Mouse (Mus musculus) myocyte (in vitro differentiated cells): ENCODE results near the gene Actn1. TPM values are rescaled to one million over a fixed set of nuclear protein-coding genes. Genes with fewer than 3 reads are reported as not detected.
"Not testable (repeated sequence)": the region's sequence is repeated elsewhere in the genome, so short reads cannot be mapped to it uniquely, and the experiment has no call there.

Experiments used
- H3K27me3 ChIP-seq: one replicate; pipeline ENCODE4 v1.6.1; 2011; ENCODE audit not compliant: control insufficient read depth, insufficient read depth, insufficient read length
- H3K36me3 ChIP-seq: one replicate; pipeline ENCODE4 v1.6.1; 2011; ENCODE audit not compliant: control insufficient read depth, insufficient read depth
- H3K4me2 ChIP-seq: one replicate; pipeline ENCODE4 v1.6.1; 2011; ENCODE audit warnings: low read depth, control low read depth
- H3K4me3 ChIP-seq: one replicate; pipeline ENCODE4 v1.5.1; 2011; ENCODE audit warnings: mild to moderate bottlenecking, control low read depth, moderate library complexity
- H3K79me2 ChIP-seq: one replicate; pipeline ENCODE4 v1.6.1; 2011; ENCODE audit not compliant: control insufficient read depth, insufficient read depth
- H3ac ChIP-seq: one replicate; pipeline ENCODE4 v1.6.1; 2011; ENCODE audit not compliant: control insufficient read depth, insufficient read length
- CEBPB ChIP-seq: IDR thresholded peaks from 2 replicates; pipeline ENCODE4 v1.6.1; 2011; ENCODE audit warnings: mild to moderate bottlenecking, moderate library complexity; ENCODE audit not compliant: poor library complexity, insufficient read depth, severe bottlenecking
- E2F4 ChIP-seq: IDR thresholded peaks from one replicate; pipeline ENCODE4 v1.6.1; 2011; ENCODE audit warnings: mild to moderate bottlenecking, control low read depth, moderate library complexity; ENCODE audit not compliant: insufficient read depth
- MAX ChIP-seq: IDR thresholded peaks from one replicate; pipeline ENCODE4 v1.6.1; 2011; ENCODE audit warnings: low read depth, mild to moderate bottlenecking, control low read depth
- MYOD1 ChIP-seq, 3 experiments: IDR thresholded peaks; one replicate each; pipeline ENCODE4 v1.6.1; 2011; ENCODE audit warnings: control low read depth in 2 of 3, low read depth in 2 of 3, mild to moderate bottlenecking in 2 of 3, moderate library complexity in 1 of 3; ENCODE audit not compliant: insufficient read length in 2 of 3, control insufficient read depth in 1 of 3
- MYOG ChIP-seq, 3 experiments: IDR thresholded peaks; one replicate each; pipeline ENCODE4 v1.6.1; 2011; ENCODE audit warnings: control low read depth in 2 of 3, low read depth in 2 of 3, mild to moderate bottlenecking in 2 of 3; ENCODE audit not compliant: insufficient read length in 2 of 3, control insufficient read depth in 1 of 3, insufficient read depth in 1 of 3
- POLR2A ChIP-seq: IDR thresholded peaks from one replicate; pipeline ENCODE4 v1.6.1; 2011; ENCODE audit warnings: low read depth, mild to moderate bottlenecking, control low read depth, moderate library complexity; ENCODE audit not compliant: insufficient read length
- POLR2AphosphoS2 ChIP-seq: IDR thresholded peaks from one replicate; pipeline ENCODE4 v1.6.1; 2011; ENCODE audit warnings: low read depth, control low read depth; ENCODE audit not compliant: insufficient read length
- REST ChIP-seq: IDR thresholded peaks from one replicate; pipeline ENCODE4 v1.6.1; 2011; ENCODE audit warnings: mild to moderate bottlenecking, control low read depth, moderate library complexity; ENCODE audit not compliant: insufficient read depth, insufficient read length
- SRF ChIP-seq: IDR thresholded peaks from one replicate; pipeline ENCODE4 v1.6.1; 2011; ENCODE audit warnings: low read depth; ENCODE audit not compliant: control insufficient read depth, insufficient read length
- TCF12 ChIP-seq: IDR thresholded peaks from one replicate; pipeline ENCODE4 v1.6.1; 2011; ENCODE audit warnings: mild to moderate bottlenecking, control low read depth; ENCODE audit not compliant: poor library complexity, insufficient read depth, severe bottlenecking
- TCF3 ChIP-seq: IDR thresholded peaks from one replicate; pipeline ENCODE4 v1.6.1; 2011; ENCODE audit warnings: low read depth, control low read depth; ENCODE audit not compliant: insufficient read length
- USF1 ChIP-seq: IDR thresholded peaks from one replicate; pipeline ENCODE4 v1.6.1; 2011; ENCODE audit warnings: low read depth, mild to moderate bottlenecking, control low read depth, moderate library complexity
- polyA plus RNA-seq: library from polyadenylated mRNA; unstranded; fragments of >200 nt; fragmentation: generic; extraction: Trizol; gene quantifications from one replicate; pipeline ENCODE4 v1.2.1, GENCODE M21; 2012; ENCODE audit warnings: missing spikeins

Gene Actn1
- polyA plus RNA-seq, 1 experiment = 166 TPM

GRCm38 (mm10) chr12:80285890-80286289 lies 25.7 kb upstream of the Actn1 start:
- no peak for TF ChIP-seq TCF12
- no peak for TF ChIP-seq E2F4
- TF ChIP-seq REST = no peak
- TF ChIP-seq USF1 = no peak
- TF ChIP-seq POLR2AphosphoS2 = no peak
- H3K4me3 ChIP-seq = no peak overlapping the region
- no peaks in the 10 kb centered on the region for H3K27me3 ChIP-seq
- H3K4me2 ChIP-seq = no peak overlapping the region
- H3K36me3 ChIP-seq = no peaks in the 10 kb centered on the region
- no peak overlapping the region for H3ac ChIP-seq
- no peaks in the 10 kb centered on the region for H3K79me2 ChIP-seq

GRCm38 (mm10) chr12:80284251-80284650 lies 24.1 kb upstream of the Actn1 start:
- H3K36me3 ChIP-seq, H3K79me2 ChIP-seq, H3K27me3 ChIP-seq, H3ac ChIP-seq, H3K4me2 ChIP-seq, H3K4me3 ChIP-seq: not testable (repeated sequence)

GRCm38 (mm10) chr12:80278866-80279265 lies 18.7 kb upstream of the Actn1 start:
- TF ChIP-seq E2F4 = no peak
- no peak for TF ChIP-seq USF1
- TF ChIP-seq MYOD1 (IDR thresholded peaks at IDR 0.05; ENCODE audit: control insufficient read depth in 1 of 3, insufficient read length in 2 of 3, low read depth in 2 of 3) = no peak
- TF ChIP-seq TCF3 = no peak
- TF ChIP-seq POLR2A = no peak
- no peak for TF ChIP-seq SRF
- no peak for TF ChIP-seq MAX
- no peak for TF ChIP-seq CEBPB
- TF ChIP-seq POLR2AphosphoS2 = no peak
- TF ChIP-seq REST = no peak
- TF ChIP-seq MYOG (IDR thresholded peaks at IDR 0.05; ENCODE audit: control insufficient read depth in 1 of 3, insufficient read depth in 1 of 3, insufficient read length in 2 of 3, low read depth in 2 of 3) = no peak
- TF ChIP-seq TCF12 = no peak
- no peaks in the 10 kb centered on the region for H3K36me3 ChIP-seq
- H3K4me2 ChIP-seq = no peak overlapping the region
- H3K4me3 ChIP-seq = no peak overlapping the region
- no peaks in the 10 kb centered on the region for H3K27me3 ChIP-seq
- H3K79me2 ChIP-seq = no peaks in the 10 kb centered on the region
- no peak overlapping the region for H3ac ChIP-seq

GRCm38 (mm10) chr12:80277428-80277827 lies 17.3 kb upstream of the Actn1 start:
- H3K36me3 ChIP-seq = no peaks in the 10 kb centered on the region
- H3K79me2 ChIP-seq = no peaks in the 10 kb centered on the region
- H3K4me2 ChIP-seq = no peak overlapping the region
- TF ChIP-seq TCF12 (no peak), MYOG (IDR thresholded peaks at IDR 0.05; ENCODE audit: control insufficient read depth in 1 of 3, insufficient read depth in 1 of 3, insufficient read length in 2 of 3, low read depth in 2 of 3) (no peak), SRF (no peak), TCF3 (no peak), POLR2A (no peak), POLR2AphosphoS2 (no peak), REST (no peak), MYOD1 (IDR thresholded peaks at IDR 0.05; ENCODE audit: control insufficient read depth in 1 of 3, insufficient read length in 2 of 3, low read depth in 2 of 3) (no peak), MAX (no peak), E2F4 (no peak), CEBPB (no peak), USF1 (no peak)
- no peak overlapping the region for H3K4me3 ChIP-seq
- no peak overlapping the region for H3ac ChIP-seq
- no peaks in the 10 kb centered on the region for H3K27me3 ChIP-seq

GRCm38 (mm10) chr12:80275187-80275820 lies 15.1 kb upstream of the Actn1 start:
- H3K4me2 ChIP-seq = no peak overlapping the region
- TF ChIP-seq USF1 (no peak), REST (no peak), SRF (no peak), MYOD1 (IDR thresholded peaks at IDR 0.05; ENCODE audit: control insufficient read depth in 1 of 3, insufficient read length in 2 of 3, low read depth in 2 of 3) (no peak), CEBPB (no peak), MAX (no peak), E2F4 (no peak), POLR2AphosphoS2 (no peak), POLR2A (no peak), TCF12 (no peak), TCF3 (no peak), MYOG (IDR thresholded peaks at IDR 0.05; ENCODE audit: control insufficient read depth in 1 of 3, insufficient read depth in 1 of 3, insufficient read length in 2 of 3, low read depth in 2 of 3) (no peak)
- no peaks in the 10 kb centered on the region for H3K79me2 ChIP-seq
- H3K4me3 ChIP-seq = no peak overlapping the region
- H3K36me3 ChIP-seq = no peaks in the 10 kb centered on the region
- H3K27me3 ChIP-seq = no peaks in the 10 kb centered on the region
- H3ac ChIP-seq = no peak overlapping the region
